27 mouse cellular contexts compared by ENCODE assay signal in the genomic region with DNA sequence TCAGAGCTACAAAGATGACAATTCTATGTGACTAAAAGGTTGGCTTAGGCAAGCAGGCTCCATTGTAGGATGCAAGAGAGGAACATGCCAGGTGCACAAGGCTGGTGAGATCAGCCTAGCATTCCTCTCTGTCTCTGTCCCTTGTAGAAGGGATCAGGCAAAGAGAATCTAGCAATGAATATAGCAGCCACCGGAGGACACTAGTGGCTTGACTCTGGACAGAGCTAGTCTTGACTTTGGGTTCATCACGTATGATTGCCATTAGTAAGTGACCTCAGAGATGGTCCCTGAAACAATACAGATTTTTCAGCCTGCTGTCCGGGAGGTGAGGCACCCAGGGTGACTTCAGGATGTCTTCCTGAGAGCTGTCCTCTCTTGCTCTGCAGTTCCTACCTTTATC. TPM values are rescaled to one million over a fixed set of nuclear protein-coding genes. Genes with fewer than 3 reads are reported as not detected.
DNase-seq lines count a peak whose midpoint lies in the region; ATAC-seq and TF ChIP-seq lines count a peak whose summit lies in the region.
"Had no signal": no experiment of that assay in that cellular context is flagged by ENCODE, and none has a peak within 500 bp of the region (broad histone marks: within the 10 kb centered on the region; RNA-seq: fewer than 3 reads in every experiment).

No protein-coding gene starts in this region.

- no peaks in the 10 kb centered on the region for H3K27me3 ChIP-seq in intestine, embryonic 16.5 days (replicated peaks; ENCODE audit: control insufficient read depth, insufficient read depth, low read length)
- no peaks in the 10 kb centered on the region for H3K27me3 ChIP-seq in intestine, embryonic 15.5 days (replicated peaks)
- H3K27me3 ChIP-seq in lung, postnatal 0 days (replicated peaks; ENCODE audit: insufficient read depth, low read length): no peaks in the 10 kb centered on the region
- H3K27me3 ChIP-seq in stomach, postnatal 0 days (ENCODE audit: control insufficient read depth, insufficient read depth, low read length): no peaks in the 10 kb centered on the region
- H3K27me3 ChIP-seq: embryonic facial prominence, embryonic 13.5 days; hindbrain, embryonic 12.5 days; neural tube, embryonic 13.5 days had no signal

- H3K4me3 ChIP-seq in intestine, embryonic 16.5 days (ENCODE audit: low read length): no peak overlapping the region
- H3K4me3 ChIP-seq in intestine, embryonic 15.5 days (replicated peaks): no peak overlapping the region
- H3K4me3 ChIP-seq in lung, postnatal 0 days (ENCODE audit: low read depth, low read length): no peak overlapping the region
- H3K4me3 ChIP-seq in stomach, postnatal 0 days (ENCODE audit: low read depth, low read length): no peak overlapping the region
- H3K4me3 ChIP-seq: embryonic facial prominence, embryonic 13.5 days; forebrain, embryonic 10.5 days; hindbrain, embryonic 12.5 days; midbrain, embryonic 10.5 days; neural tube, embryonic 13.5 days had no signal

- H3K36me3 ChIP-seq in intestine, embryonic 16.5 days (ENCODE audit: control insufficient read depth, insufficient read depth, low read length): peaks cover 6% of the 10 kb centered on the region; the same call in 1 of the 2 replicates
- H3K36me3 ChIP-seq in intestine, embryonic 15.5 days: peaks cover 30% of the 10 kb centered on the region
- H3K36me3 ChIP-seq in lung, postnatal 0 days (ENCODE audit: insufficient read depth, low read length): no peaks in the 10 kb centered on the region
- peaks cover 7% of the 10 kb centered on the region; the same call in 1 of the 2 replicates for H3K36me3 ChIP-seq in stomach, postnatal 0 days (ENCODE audit: control insufficient read depth, insufficient read depth, low read length)

- 0 out of 2 replicates have a peak, but pooled peaks have one; percentile 40 for ATAC-seq in intestine, embryonic 16.5 days
- ATAC-seq in intestine, embryonic 15.5 days: no peak
- ATAC-seq in lung, postnatal 0 days: no peak
- no peak for ATAC-seq in stomach, postnatal 0 days (ENCODE audit: low FRiP score, low TSS enrichment)
- ATAC-seq: forebrain, embryonic 16.5 days; hindbrain, postnatal 0 days; midbrain, embryonic 16.5 days had no signal

- H3K4me2 ChIP-seq in intestine, embryonic 16.5 days (ENCODE audit: low read depth, low read length): no peak overlapping the region
- no peak overlapping the region for H3K4me2 ChIP-seq in intestine, embryonic 15.5 days (replicated peaks)
- H3K4me2 ChIP-seq in lung, postnatal 0 days (replicated peaks; ENCODE audit: low read depth, low read length): no peak overlapping the region
- H3K4me2 ChIP-seq in stomach, postnatal 0 days (replicated peaks; ENCODE audit: low read depth): no peak overlapping the region
- H3K4me2 ChIP-seq: embryonic facial prominence, embryonic 13.5 days; hindbrain, embryonic 12.5 days; neural tube, embryonic 13.5 days had no signal

- no peak for TF ChIP-seq EP300 in lung, postnatal 0 days (IDR thresholded peaks at IDR 0.05)
- TF ChIP-seq EP300 in stomach, postnatal 0 days (optimal IDR thresholded peaks at IDR 0.05): no peak

- no peaks in the 10 kb centered on the region for H3K4me1 ChIP-seq in intestine, embryonic 16.5 days (ENCODE audit: control insufficient read depth, insufficient read depth, low read length)
- H3K4me1 ChIP-seq in intestine, embryonic 15.5 days (replicated peaks): no peaks in the 10 kb centered on the region
- H3K4me1 ChIP-seq in lung, postnatal 0 days (ENCODE audit: insufficient read depth, low read depth, low read length): no peaks in the 10 kb centered on the region
- H3K4me1 ChIP-seq in stomach, postnatal 0 days (replicated peaks; ENCODE audit: control insufficient read depth, insufficient read depth): no peaks in the 10 kb centered on the region
- H3K4me1 ChIP-seq: embryonic facial prominence, embryonic 13.5 days; forebrain, embryonic 10.5 days; hindbrain, embryonic 12.5 days; midbrain, embryonic 10.5 days; neural tube, embryonic 13.5 days had no signal

- no peak overlapping the region for H3K9ac ChIP-seq in intestine, embryonic 16.5 days (ENCODE audit: low read depth, low read length)
- no peak overlapping the region for H3K9ac ChIP-seq in intestine, embryonic 15.5 days
- no peak overlapping the region for H3K9ac ChIP-seq in lung, postnatal 0 days (replicated peaks; ENCODE audit: low read depth)
- no peak overlapping the region for H3K9ac ChIP-seq in stomach, postnatal 0 days (ENCODE audit: low read length)
- H3K9ac ChIP-seq: embryonic facial prominence, embryonic 13.5 days; hindbrain, embryonic 12.5 days; neural tube, embryonic 13.5 days had no signal

- WGBS in intestine, embryonic 16.5 days: 81% methylated on average over 3 of the region's 3 CpGs
- WGBS in intestine, embryonic 15.5 days: 88% methylated on average over 3 of the region's 3 CpGs
- 84% methylated on average over 3 of the region's 3 CpGs for WGBS in lung, postnatal 0 days
- WGBS in stomach, postnatal 0 days: 77% methylated on average over 3 of the region's 3 CpGs

- TF ChIP-seq CTCF in lung, postnatal 0 days (IDR thresholded peaks at IDR 0.05): peak; percentile 56
- peak; percentile 57 for TF ChIP-seq CTCF in stomach, postnatal 0 days (IDR thresholded peaks at IDR 0.05; ENCODE audit: low read depth)

- H3K9me3 ChIP-seq in intestine, embryonic 16.5 days (ENCODE audit: control insufficient read depth, low read length): no peaks in the 10 kb centered on the region
- H3K9me3 ChIP-seq in intestine, embryonic 15.5 days: no peaks in the 10 kb centered on the region
- no peaks in the 10 kb centered on the region for H3K9me3 ChIP-seq in lung, postnatal 0 days (ENCODE audit: low read length)
- H3K9me3 ChIP-seq in stomach, postnatal 0 days (ENCODE audit: control insufficient read depth, low read length): no peaks in the 10 kb centered on the region
- H3K9me3 ChIP-seq: embryonic facial prominence, embryonic 13.5 days; forebrain, embryonic 10.5 days; hindbrain, embryonic 12.5 days; midbrain, embryonic 10.5 days; neural tube, embryonic 13.5 days had no signal

- H3K27ac ChIP-seq in intestine, embryonic 16.5 days (ENCODE audit: low read length): no peak overlapping the region
- H3K27ac ChIP-seq in intestine, embryonic 15.5 days: no peak overlapping the region
- no peak overlapping the region for H3K27ac ChIP-seq in lung, postnatal 0 days (ENCODE audit: low read length)
- no peak overlapping the region for H3K27ac ChIP-seq in stomach, postnatal 0 days (replicated peaks)
- H3K27ac ChIP-seq: embryonic facial prominence, embryonic 13.5 days; forebrain, embryonic 10.5 days; hindbrain, embryonic 12.5 days; hindbrain, postnatal 0 days; midbrain, embryonic 10.5 days; neural tube, embryonic 13.5 days had no signal

- DNase-seq in adrenal gland, adult 2 months: peak; percentile 16
- no peak for DNase-seq in adrenal gland, adult 18-20 months (ENCODE audit: low spot score in 2 of 2)
- peak; percentile 29 for DNase-seq in lung, postnatal 0 days (ENCODE audit: low spot score)
- no peak for DNase-seq in lung, postnatal 36 days
- DNase-seq in stomach, postnatal 0 days (ENCODE audit: low spot score): no peak
- no peak for DNase-seq in left cerebral cortex, adult 18-20 months (ENCODE audit: low spot score in 2 of 2)
- DNase-seq: adrenal gland, adult 8-10 months; cerebellum, adult 11 months; cerebellum, adult 9-11 months; heart, postnatal 36 days; kidney, adult 11 months; lung, adult 18-20 months; lung, postnatal 10 days; thymus, postnatal 4 days had no signal

RNA-seq across cellular contexts. Expression of gene Tmem150b, which starts 12.5 kb away (rescaled TPM):
- under 1 TPM; 0.40 to 0.55 TPM for total RNA-seq in adrenal gland, adult 2 months (2021)
- 0.30 and 0.42 TPM in 2 replicates for polyA plus RNA-seq in adrenal gland, adult 2 months (2012; rRNA removed)
- under 1 TPM; 0.36 to 0.38 TPM for total RNA-seq in adrenal gland, adult 18-20 months (2021)
- polyA plus RNA-seq in intestine, embryonic 16.5 days (2015; fragmentation: Nextera tagmentation; extraction: Ambion mirVana): 4.4 and 5.4 TPM in 2 replicates
- 2.2 and 3.6 TPM in 2 replicates for polyA plus RNA-seq in intestine, embryonic 15.5 days (2015; fragmentation: Nextera tagmentation; extraction: Ambion mirVana)
- 0.25 and 0.35 TPM in 2 replicates for polyA plus RNA-seq in lung, postnatal 0 days (2015; fragmentation: Nextera tagmentation; extraction: Ambion mirVana)
- 2.2 and 2.4 TPM in 2 replicates for polyA plus RNA-seq in stomach, postnatal 0 days (2015; fragmentation: Nextera tagmentation; extraction: Ambion mirVana)
- total RNA-seq in left cerebral cortex, adult 18-20 months (2021): not detected
- total RNA-seq: gastrocnemius, adult 8-10 months; hindbrain, postnatal 0 days had no signal

RNA-seq across cellular contexts. Expression of gene Brsk1, which starts 22.2 kb away (rescaled TPM):
- total RNA-seq in adrenal gland, adult 2 months (2021): 1 to 10 TPM; 3.1 to 6.5 TPM
- 8.3 and 9.8 TPM in 2 replicates for polyA plus RNA-seq in adrenal gland, adult 2 months (2012; rRNA removed)
- 1 to 10 TPM; 4.0 to 5.3 TPM for total RNA-seq in adrenal gland, adult 18-20 months (2021)
- polyA plus RNA-seq in intestine, embryonic 16.5 days (2015; fragmentation: Nextera tagmentation; extraction: Ambion mirVana): 0.86 and 1.4 TPM in 2 replicates
- polyA plus RNA-seq in intestine, embryonic 15.5 days (2015; fragmentation: Nextera tagmentation; extraction: Ambion mirVana): 0.63 and 1.1 TPM in 2 replicates
- 0.31 and 0.45 TPM in 2 replicates for polyA plus RNA-seq in lung, postnatal 0 days (2015; fragmentation: Nextera tagmentation; extraction: Ambion mirVana)
- polyA plus RNA-seq in stomach, postnatal 0 days (2015; fragmentation: Nextera tagmentation; extraction: Ambion mirVana): 0.36 and 0.42 TPM in 2 replicates
- 100 to 1,000 TPM; 436 to 437 TPM for total RNA-seq in left cerebral cortex, adult 18-20 months (2021)
- total RNA-seq: MEL had no signal

RNA-seq across cellular contexts. Expression of gene Kmt5c, which starts 27.3 kb away (rescaled TPM):
- 10 to 100 TPM; 27.9 to 35.2 TPM for total RNA-seq in adrenal gland, adult 2 months (2021)
- polyA plus RNA-seq in adrenal gland, adult 2 months (2012; rRNA removed): 162 and 205 TPM in 2 replicates
- total RNA-seq in adrenal gland, adult 18-20 months (2021): 10 to 100 TPM; 34.5 to 35.3 TPM
- 66.7 and 76.0 TPM in 2 replicates for polyA plus RNA-seq in intestine, embryonic 16.5 days (2015; fragmentation: Nextera tagmentation; extraction: Ambion mirVana)
- 63.7 and 66.8 TPM in 2 replicates for polyA plus RNA-seq in intestine, embryonic 15.5 days (2015; fragmentation: Nextera tagmentation; extraction: Ambion mirVana)
- 31.9 and 34.4 TPM in 2 replicates for polyA plus RNA-seq in lung, postnatal 0 days (2015; fragmentation: Nextera tagmentation; extraction: Ambion mirVana)
- polyA plus RNA-seq in stomach, postnatal 0 days (2015; fragmentation: Nextera tagmentation; extraction: Ambion mirVana): 31.8 and 32.5 TPM in 2 replicates
- 10 to 100 TPM; 19.0 to 25.2 TPM for total RNA-seq in left cerebral cortex, adult 18-20 months (2021)

RNA-seq across cellular contexts. Expression of gene Hspbp1, which starts 27.7 kb away (rescaled TPM):
- 10 to 100 TPM; 38.2 to 50.8 TPM for total RNA-seq in adrenal gland, adult 2 months (2021)
- polyA plus RNA-seq in adrenal gland, adult 2 months (2012; rRNA removed): 65.6 and 73.2 TPM in 2 replicates
- total RNA-seq in adrenal gland, adult 18-20 months (2021): 10 to 100 TPM; 47.8 TPM
- polyA plus RNA-seq in intestine, embryonic 16.5 days (2015; fragmentation: Nextera tagmentation; extraction: Ambion mirVana): 84.9 and 95.4 TPM in 2 replicates
- 92.4 and 98.2 TPM in 2 replicates for polyA plus RNA-seq in intestine, embryonic 15.5 days (2015; fragmentation: Nextera tagmentation; extraction: Ambion mirVana)
- 49.7 and 54.4 TPM in 2 replicates for polyA plus RNA-seq in lung, postnatal 0 days (2015; fragmentation: Nextera tagmentation; extraction: Ambion mirVana)
- 59.1 and 60.7 TPM in 2 replicates for polyA plus RNA-seq in stomach, postnatal 0 days (2015; fragmentation: Nextera tagmentation; extraction: Ambion mirVana)
- 100 to 1,000 TPM; 100 to 105 TPM for total RNA-seq in left cerebral cortex, adult 18-20 months (2021)

RNA-seq across cellular contexts. Expression of gene Cox6b2, which starts 40.3 kb away (rescaled TPM):
- 10 to 100 TPM in 1 of 2 experiments, 1 to 10 TPM in 1; 7.4 to 10.4 TPM for total RNA-seq in adrenal gland, adult 2 months (2021)
- 7.9 and 13.2 TPM in 2 replicates for polyA plus RNA-seq in adrenal gland, adult 2 months (2012; rRNA removed)
- total RNA-seq in adrenal gland, adult 18-20 months (2021): 10 to 100 TPM in 1 of 2 experiments, 1 to 10 TPM in 1; 7.6 to 10.6 TPM
- polyA plus RNA-seq in intestine, embryonic 16.5 days (2015; fragmentation: Nextera tagmentation; extraction: Ambion mirVana): 38.1 and 50.6 TPM in 2 replicates
- polyA plus RNA-seq in intestine, embryonic 15.5 days (2015; fragmentation: Nextera tagmentation; extraction: Ambion mirVana): 45.5 and 53.0 TPM in 2 replicates
- 67.7 and 77.9 TPM in 2 replicates for polyA plus RNA-seq in lung, postnatal 0 days (2015; fragmentation: Nextera tagmentation; extraction: Ambion mirVana)
- 43.1 and 46.5 TPM in 2 replicates for polyA plus RNA-seq in stomach, postnatal 0 days (2015; fragmentation: Nextera tagmentation; extraction: Ambion mirVana)
- 1 to 10 TPM; 5.0 to 8.8 TPM for total RNA-seq in left cerebral cortex, adult 18-20 months (2021)
- total RNA-seq: gastrocnemius, adult 8-10 months; liver, adult 2 months had no signal

Comparison
In these comparisons a context has a peak if more than half of its experiments do, and no peak if none do; other contexts are left out.
1. DNase-seq: peak in adrenal gland, adult 2 months (single experiment) and lung, postnatal 0 days (single experiment); none in adrenal gland, adult 18-20 months (0 of 2), lung, postnatal 36 days (single experiment), stomach, postnatal 0 days (single experiment) and left cerebral cortex, adult 18-20 months (0 of 2).